Mouse (Mus musculus): Measurements from ENCODE around the gene Sez6. TPM values are rescaled to one million over a fixed set of nuclear protein-coding genes. Genes with fewer than 3 reads are reported as not detected.

The Sez6 gene
- total and polyA plus RNA-seq, 3 experiments, result 1.5 to 4.4 (median 2.9) TPM

DNA sequence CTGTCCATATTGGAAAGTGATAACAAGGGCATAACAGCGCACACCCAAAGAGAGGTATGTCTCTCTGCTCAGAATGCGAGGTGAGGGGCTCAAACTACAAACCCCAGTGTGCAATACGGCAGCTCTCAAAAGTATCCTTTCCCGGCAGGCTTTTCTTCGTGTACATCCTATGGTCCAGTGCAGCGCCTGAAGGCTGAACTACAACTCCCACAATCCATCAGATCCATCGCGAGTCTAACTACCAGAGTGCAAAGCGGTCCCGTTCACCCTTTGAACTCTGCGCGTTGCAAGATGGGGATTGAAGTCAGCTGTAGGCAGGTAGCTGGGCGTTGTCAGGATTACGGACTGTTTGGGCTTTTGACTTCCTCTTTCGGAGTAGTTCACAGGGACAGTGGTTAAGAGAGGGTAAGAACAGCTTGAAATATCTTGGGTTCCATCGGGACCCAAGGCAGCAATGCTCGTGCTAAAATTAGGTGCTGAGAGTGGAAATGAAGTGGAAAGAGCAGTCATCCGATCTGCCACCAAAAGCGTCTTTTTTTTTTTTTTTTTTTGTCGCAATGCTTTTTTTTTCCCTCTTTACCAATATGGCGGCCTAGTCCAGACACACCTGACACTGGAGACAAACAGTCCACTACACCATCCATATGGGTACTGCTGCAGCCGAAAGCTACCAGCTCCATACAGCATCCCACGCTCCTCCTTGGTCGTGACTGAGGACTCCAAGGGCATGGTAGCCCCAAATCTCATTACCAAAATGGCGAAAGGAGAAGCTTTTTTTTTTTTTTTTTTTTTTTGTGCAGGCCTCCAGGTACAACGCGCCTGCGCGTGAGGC is 51.2 kb downstream of the Sez6 start:
- peak; percentile 96 for DNase-seq

DNA sequence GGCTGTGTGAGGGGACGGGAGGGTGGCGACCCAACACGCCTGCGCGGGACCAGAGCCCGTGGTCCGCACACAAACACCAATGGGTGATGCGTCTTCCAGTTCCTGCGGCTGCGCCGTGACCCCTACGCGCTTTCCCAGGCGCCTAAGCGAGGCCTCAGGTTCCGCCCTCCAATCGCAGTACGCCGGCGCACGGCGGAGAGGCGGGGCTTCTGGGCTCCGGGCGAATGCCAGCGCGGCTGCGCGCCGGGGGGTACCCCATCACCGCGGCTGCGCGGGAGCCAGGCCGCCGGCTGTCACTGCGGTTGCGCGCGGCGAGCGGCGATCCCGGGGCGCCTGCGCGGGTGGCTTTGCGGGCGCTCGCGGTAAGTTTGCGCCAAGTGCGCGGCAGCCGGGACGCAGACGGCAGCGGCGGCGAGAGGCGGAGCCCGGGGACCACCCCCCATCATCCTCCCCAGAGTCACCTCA is 51.9 kb downstream of the Sez6 start, which contains the start of gene Phf12:
Phf12 (plus strand) TSS at position 314 of the 465 bp plus-strand sequence.
- peak; percentile 100 for DNase-seq

DNA sequence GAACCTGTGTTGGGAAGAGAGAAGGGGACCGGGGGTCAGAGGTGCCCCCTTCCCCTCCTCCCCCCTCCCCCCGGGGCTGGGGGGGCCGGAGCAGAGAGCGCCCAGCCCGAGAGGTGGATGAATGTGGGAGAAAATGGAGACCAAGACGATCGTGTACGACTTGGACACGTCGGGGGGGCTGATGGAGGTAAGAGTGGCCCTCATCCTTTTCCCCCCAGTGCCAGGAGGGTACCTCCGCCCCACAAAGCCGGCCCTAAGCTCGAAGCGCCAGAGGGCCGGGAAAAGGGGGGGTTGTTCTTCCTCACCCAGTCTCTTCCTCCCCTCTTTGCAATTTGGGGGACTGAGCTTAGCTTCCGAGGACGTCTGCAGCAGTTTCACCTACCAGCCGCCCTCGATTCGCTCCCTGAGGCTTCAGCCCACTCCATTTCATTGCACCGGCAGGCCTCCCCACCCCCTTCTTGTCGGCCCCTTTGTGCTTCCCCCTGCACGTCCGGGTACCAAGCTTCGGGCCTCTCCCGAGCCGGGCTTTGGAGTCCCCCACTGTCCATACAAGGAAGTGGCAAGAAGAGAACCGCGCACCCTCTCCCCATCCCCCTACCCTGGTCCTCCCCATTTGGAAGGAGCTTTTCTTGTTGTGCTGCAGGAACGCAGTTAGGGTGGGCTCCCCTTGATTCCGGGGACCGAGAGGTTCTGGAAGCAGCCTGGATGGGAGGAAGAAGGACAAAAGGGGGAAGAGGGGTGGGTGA is 52.8 kb downstream of the Sez6 start:
- peak; percentile 71 for DNase-seq

DNA sequence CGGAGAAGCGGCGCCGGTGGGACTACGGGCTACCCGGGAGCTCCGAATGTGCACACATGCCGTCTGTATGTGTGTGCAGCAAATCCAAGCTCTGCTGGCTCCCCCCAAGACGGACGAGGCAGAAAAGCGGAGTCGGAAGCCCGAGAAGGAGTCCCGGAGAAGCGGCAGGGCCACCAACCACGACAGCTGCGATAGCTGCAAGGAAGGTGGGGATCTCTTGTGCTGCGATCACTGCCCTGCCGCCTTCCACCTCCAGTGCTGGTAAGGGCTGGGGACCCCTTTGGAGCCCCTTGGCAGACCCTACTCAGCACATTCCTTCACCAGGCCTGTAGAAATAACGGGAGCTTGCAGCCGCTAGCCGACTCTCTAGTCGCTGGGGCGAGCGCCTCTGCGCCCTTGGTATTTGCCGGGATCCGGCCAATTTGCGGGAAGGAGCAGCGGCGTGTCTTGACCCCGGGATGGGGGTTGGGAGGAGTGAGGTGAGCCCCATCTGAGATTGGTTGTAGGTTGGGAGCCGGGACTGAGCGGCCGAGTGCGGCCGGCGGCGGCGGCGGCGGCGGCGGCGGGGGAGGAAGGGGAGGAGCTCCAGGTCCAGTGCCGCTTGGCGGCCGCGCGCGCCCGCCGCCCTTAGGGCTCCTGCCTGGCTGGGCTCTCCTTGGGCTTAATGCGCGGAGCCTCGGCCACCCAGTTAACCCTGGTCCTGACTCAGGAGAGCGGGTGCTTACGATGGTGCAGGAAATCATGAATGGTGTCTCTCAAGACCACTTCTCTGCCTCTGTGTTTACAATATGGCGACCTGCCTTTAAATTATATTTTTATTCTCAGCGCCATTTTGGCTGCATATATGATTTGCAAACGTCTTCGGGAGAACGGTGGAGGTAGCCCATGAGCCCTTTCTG is 53.6 kb downstream of the Sez6 start:
- DNase-seq, result peak; percentile 89

DNA sequence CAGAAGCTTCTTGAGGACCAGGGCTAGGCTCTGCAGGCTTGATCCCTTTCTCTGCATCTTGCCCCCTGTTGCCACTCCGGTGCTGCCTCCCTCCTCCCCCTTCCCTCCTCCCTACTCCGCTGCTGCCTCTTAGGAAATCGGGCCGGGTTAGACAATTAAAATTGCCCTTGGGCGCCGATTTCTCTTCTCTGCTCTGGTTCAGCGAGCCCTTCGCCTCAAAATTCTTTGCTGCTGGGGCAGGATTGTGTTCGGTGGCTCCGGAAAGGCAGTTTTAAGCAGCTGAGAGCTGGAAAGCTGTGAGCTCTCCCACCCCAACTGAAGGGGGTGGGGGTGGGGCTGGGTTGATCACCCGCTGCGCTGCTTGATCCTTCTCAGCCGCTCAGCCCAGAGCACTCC is 54.2 kb downstream of the Sez6 start:
- DNase-seq, result peak; percentile 85

DNA sequence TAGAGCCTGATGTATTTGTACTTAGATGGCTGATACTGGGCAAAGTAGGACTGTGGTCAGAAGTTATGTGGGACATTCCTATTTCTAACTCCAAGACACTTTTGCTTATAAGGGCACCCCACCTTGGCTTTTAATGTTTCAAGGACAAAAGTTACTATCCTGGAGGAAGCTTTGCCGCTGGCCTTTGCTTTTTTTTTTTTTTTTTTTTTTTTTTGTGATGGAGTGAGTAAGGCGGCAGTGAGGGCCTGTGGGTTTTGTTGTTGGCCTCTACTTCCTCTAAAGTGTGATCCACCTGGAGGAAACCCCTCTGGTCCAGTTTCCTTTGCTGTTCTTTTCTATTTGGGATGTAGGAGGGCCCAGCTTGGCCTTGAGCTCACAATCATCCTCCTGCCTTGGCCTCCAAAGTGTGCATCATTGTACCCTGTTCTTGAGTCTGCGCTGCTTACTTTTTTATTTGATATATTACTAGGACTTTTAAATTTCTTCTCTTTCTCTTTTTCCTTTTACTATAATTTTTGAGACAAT is 55.0 kb downstream of the Sez6 start:
- no peak for DNase-seq

DNA sequence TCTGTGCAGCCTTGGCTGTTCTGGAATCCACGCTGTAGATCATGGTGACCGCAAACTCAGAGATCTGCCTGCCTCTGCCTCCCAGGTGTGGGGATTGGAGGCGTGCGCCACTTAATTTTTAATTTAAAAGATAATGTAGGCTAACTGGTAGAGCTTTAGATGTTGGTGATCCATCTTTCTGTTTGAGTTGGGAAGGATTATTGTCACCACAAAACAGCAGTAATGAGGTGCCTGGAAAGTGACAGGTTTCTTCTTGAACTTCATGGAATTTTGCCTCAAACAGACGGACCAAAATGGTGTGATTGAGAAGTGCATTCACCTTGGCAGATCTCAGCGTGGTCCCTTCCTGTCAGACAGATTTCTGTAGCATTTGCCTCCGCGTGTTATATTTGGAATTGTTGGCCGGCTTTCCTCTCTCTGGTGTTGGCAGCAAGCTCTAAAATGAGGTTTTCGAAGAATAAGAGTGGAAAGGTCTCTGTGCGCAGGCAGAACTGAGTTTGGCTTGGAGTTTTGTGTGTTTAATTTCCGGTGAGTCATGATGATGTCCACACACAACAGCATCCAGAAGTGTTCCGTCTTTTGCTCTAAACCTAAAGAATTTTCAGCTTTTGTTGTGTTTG is 58.6 kb downstream of the Sez6 start:
- no peak for DNase-seq

DNA sequence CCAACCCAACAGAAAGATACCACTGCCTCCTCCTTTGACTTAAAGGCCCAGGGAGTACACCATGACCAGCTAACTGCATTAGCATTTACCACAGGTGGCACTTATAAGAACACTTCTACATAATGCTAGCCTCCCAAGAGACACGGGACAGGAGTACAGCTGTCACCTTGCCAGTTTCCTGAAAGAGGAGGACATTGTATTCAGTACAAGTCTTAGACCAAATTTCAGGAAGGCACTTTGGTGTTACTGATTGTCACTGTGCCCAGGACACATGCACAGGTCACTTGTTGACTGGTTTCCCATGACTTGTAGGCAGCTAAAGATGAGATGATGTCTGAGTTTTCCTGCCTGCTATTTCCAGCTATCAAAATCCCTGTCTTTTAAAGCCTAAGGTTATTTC is 65.0 kb downstream of the Sez6 start:
- DNase-seq, result no peak

DNA sequence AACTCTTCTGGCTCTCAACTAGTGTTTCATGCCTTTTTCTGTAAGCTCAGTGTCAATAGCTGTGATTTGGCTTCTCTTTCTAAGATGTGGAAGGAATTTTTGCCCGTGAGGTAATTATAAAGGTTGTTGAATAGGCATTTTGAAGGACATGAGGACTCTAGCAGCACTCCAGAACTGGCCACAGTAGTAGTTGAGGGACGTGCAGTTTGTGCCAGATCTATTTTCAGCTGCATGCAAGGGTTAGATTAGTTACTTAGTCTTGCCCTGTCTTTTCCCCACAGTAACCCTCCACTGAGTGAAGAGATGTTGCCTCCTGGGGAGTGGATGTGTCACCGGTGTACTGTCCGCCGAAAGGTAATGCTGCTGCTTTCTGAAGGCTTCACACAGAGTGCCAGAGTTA is 75.8 kb downstream of the Sez6 start:
- DNase-seq, result no peak

DNA sequence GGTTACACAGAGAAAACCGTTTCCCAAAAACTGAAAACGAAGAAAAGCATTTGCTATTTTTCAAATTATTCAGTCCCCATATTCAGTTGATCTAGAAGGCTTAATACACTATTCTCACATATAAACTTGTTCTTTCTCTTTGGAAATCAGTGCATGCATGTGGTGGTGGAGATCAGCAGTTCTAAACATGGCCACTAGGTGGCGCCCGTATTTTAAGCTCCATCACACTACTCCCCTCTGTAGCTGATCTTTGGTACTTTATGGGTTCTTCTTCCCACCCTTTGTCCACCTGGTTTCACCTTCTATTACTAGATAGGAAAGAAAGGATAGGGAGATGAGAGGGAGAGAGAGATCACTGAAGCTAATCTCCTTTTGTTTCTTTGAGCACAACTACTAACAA is 89.1 kb downstream of the Sez6 start:
- DNase-seq, result peak; percentile 66

DNA sequence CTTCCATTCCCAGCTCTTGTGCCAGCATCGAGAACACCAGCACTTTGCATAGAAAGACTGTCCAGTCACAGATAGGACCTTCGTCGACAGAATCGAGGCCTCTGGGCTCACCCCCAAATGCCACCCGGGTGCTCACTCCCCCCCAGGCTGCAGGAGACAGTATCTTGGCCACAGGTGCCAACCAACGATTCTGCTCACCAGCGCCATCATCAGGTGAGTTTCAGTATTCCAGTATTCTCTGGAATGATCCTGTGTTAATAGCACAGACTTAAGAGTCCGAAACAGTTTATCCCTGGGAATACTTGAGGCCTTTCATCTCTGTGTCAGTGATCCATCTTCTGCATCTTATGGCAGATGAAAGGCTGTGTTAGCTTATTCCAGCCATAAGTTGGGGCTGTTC is 93.0 kb downstream of the Sez6 start:
- no peak for DNase-seq

Other genes starting within 250 kb of the Sez6 start
- gene Nufip2, start 244.6 kb upstream of the Sez6 start, total RNA-seq (2021), result 100 to 1,000 TPM in 1 of 2 experiments, 10 to 100 TPM in 1; 63.7 to 111 TPM
- gene Nufip2, start 244.6 kb upstream of the Sez6 start, polyA plus RNA-seq (2012; rRNA removed), result 21.9 and 25.4 TPM in 2 replicates
- not detected for gene Cryba1, start 205.5 kb upstream of the Sez6 start, total RNA-seq (2021)
- not detected in 2 replicates for gene Cryba1, start 205.5 kb upstream of the Sez6 start, polyA plus RNA-seq (2012; rRNA removed)
- gene Myo18a, start 167.6 kb upstream of the Sez6 start, total RNA-seq (2021), result 10 to 100 TPM; 50.4 to 75.6 TPM
- gene Myo18a, start 167.6 kb upstream of the Sez6 start, polyA plus RNA-seq (2012; rRNA removed), result 66.5 and 70.4 TPM in 2 replicates
- gene Gm10277, start 143.1 kb upstream of the Sez6 start, total RNA-seq (2021), result not detected
- gene Gm10277, start 143.1 kb upstream of the Sez6 start, polyA plus RNA-seq (2012; rRNA removed), result not detected in 2 replicates
- 1 to 10 TPM in 1 of 2 experiments, under 1 TPM in 1; 0.35 to 1.8 TPM for gene Pipox, start 36.7 kb upstream of the Sez6 start, total RNA-seq (2021)
- 3.0 and 4.3 TPM in 2 replicates for gene Pipox, start 36.7 kb upstream of the Sez6 start, polyA plus RNA-seq (2012; rRNA removed)
- 10 to 100 TPM; 47.1 to 53.2 TPM for gene Phf12, start 52.0 kb downstream of the Sez6 start, total RNA-seq (2021)
- 69.1 and 70.3 TPM in 2 replicates for gene Phf12, start 52.0 kb downstream of the Sez6 start, polyA plus RNA-seq (2012; rRNA removed)
- 10 to 100 TPM in 1 of 2 experiments, 1 to 10 TPM in 1; 8.9 to 17.3 TPM for gene Dhrs13, start 101.5 kb downstream of the Sez6 start, total RNA-seq (2021)
- 20.3 and 26.3 TPM in 2 replicates for gene Dhrs13, start 101.5 kb downstream of the Sez6 start, polyA plus RNA-seq (2012; rRNA removed)
- 10 to 100 TPM; 85.6 to 88.9 TPM for gene Flot2, start 107.1 kb downstream of the Sez6 start, total RNA-seq (2021)
- gene Flot2, start 107.1 kb downstream of the Sez6 start, polyA plus RNA-seq (2012; rRNA removed), result 144 and 179 TPM in 2 replicates
- gene Eral1, start 149.6 kb downstream of the Sez6 start, total RNA-seq (2021), result 10 to 100 TPM; 30.1 to 35.0 TPM
- gene Eral1, start 149.6 kb downstream of the Sez6 start, polyA plus RNA-seq (2012; rRNA removed), result 42.0 and 49.7 TPM in 2 replicates
- 10 to 100 TPM; 19.7 to 24.2 TPM for gene Fam222b, start 163.9 kb downstream of the Sez6 start, total RNA-seq (2021)
- gene Fam222b, start 163.9 kb downstream of the Sez6 start, polyA plus RNA-seq (2012; rRNA removed), result 38.4 and 41.7 TPM in 2 replicates
- gene Traf4, start 234.8 kb downstream of the Sez6 start, total RNA-seq (2021), result 10 to 100 TPM; 29.8 to 31.2 TPM
- 128 and 131 TPM in 2 replicates for gene Traf4, start 234.8 kb downstream of the Sez6 start, polyA plus RNA-seq (2012; rRNA removed)
- gene Nek8, start 245.9 kb downstream of the Sez6 start, total RNA-seq (2021), result 10 to 100 TPM in 1 of 2 experiments, 1 to 10 TPM in 1; 6.5 to 12.1 TPM
- gene Nek8, start 245.9 kb downstream of the Sez6 start, polyA plus RNA-seq (2012; rRNA removed), result 26.7 and 30.5 TPM in 2 replicates
- 10 to 100 TPM; 40.4 to 61.5 TPM for gene Tlcd1, start 245.9 kb downstream of the Sez6 start, total RNA-seq (2021)
- gene Tlcd1, start 245.9 kb downstream of the Sez6 start, polyA plus RNA-seq (2012; rRNA removed), result 319 and 423 TPM in 2 replicates

Measured in adrenal gland, adult 2 months (tissue).